Mouse (Mus musculus) bone marrow, adult 2 months (tissue): ENCODE measurements around the gene Ddx19a. TPM values are rescaled to one million over a fixed set of nuclear protein-coding genes. Genes with fewer than 3 reads are reported as not detected.
"Not testable (repeated sequence)": the region's sequence is repeated elsewhere in the genome, so short reads cannot be mapped to it uniquely, and the experiment has no call there.

ENCODE experiments used
- H3K27ac ChIP-seq: fragments of 200-500 bp; 2 replicates; pipeline ENCODE4 v1.5.1; 2012; ENCODE audit warnings: low read depth, mild to moderate bottlenecking, control low read depth, inconsistent platforms, low read length; ENCODE audit not compliant: control insufficient read depth, poor library complexity, insufficient read depth
- H3K4me1 ChIP-seq: fragments of 200-500 bp; 2 replicates; pipeline ENCODE4 v1.6.1; 2011; ENCODE audit warnings: low read length; ENCODE audit not compliant: control insufficient read depth, insufficient read depth
- H3K4me3 ChIP-seq: fragments of 200-500 bp; replicated peaks from 2 replicates; pipeline ENCODE3; 2011; ENCODE audit warnings: mild to moderate bottlenecking, low read depth, low read length, control low read depth; ENCODE audit not compliant: control insufficient read depth
- CTCF ChIP-seq: fragments of 200-500 bp; IDR thresholded peaks from 2 replicates; pipeline ENCODE4 v1.5.1; 2011; ENCODE audit warnings: low read length, control low read depth; ENCODE audit not compliant: control insufficient read depth, insufficient read depth
- POLR2A ChIP-seq: fragments of 200-500 bp; IDR thresholded peaks from 2 replicates; pipeline ENCODE4 v1.6.1; 2011; ENCODE audit warnings: low read depth, mild to moderate bottlenecking, control low read depth, low read length, borderline replicate concordance; ENCODE audit not compliant: control insufficient read depth
- WGBS: fragments of 180-500 bp; shearing (Covaris S2); methylation state at CpG from one replicate; pipeline ENCODE4 v1.1.7; 2018; 5-methylcytosine and 5-hydroxymethylcytosine counted together
- polyA plus RNA-seq: library from polyadenylated mRNA; stranded (reverse); fragments of >200 nt; gene quantifications from 2 replicates; pipeline ENCODE4 v1.2.4, GENCODE M21; 2011; ENCODE audit warnings: low replicate concordance; ENCODE audit not compliant: missing spikeins, insufficient read depth, insufficient read length

The Ddx19a gene
- polyA plus RNA-seq, 1 experiment, result 17.3 TPM

GRCm38 (mm10) chr8:110933272-110933671 is 64.3 kb downstream of the Ddx19a start:
- H3K4me3 ChIP-seq, result no peak overlapping the region
- H3K4me1 ChIP-seq, result peaks cover 1% of the 10 kb centered on the region; the same call in 1 of the 2 replicates
- TF ChIP-seq POLR2A (no peak), CTCF (no peak)
- H3K27ac ChIP-seq, result no peak overlapping the region
- WGBS, result 44% methylated on average over 2 of the region's 2 CpGs

- peaks cover 1% of the 10 kb centered on the region; the same call in 1 of the 2 replicates for H3K4me1 ChIP-seq
- TF ChIP-seq POLR2A (no peak), CTCF (no peak)
- H3K27ac ChIP-seq, result no peak overlapping the region
- WGBS, result 61% methylated on average over 3 of the region's 3 CpGs
- H3K4me3 ChIP-seq, result no peak overlapping the region
These were observed 65.2 kb downstream of the Ddx19a start for GRCm38 (mm10) chr8:110932444-110932843.

GRCm38 (mm10) chr8:110931176-110931939 is 66.2 kb downstream of the Ddx19a start:
- peak overlapping the region; percentile 31; the same call in 1 of the 2 replicates for H3K27ac ChIP-seq

GRCm38 (mm10) chr8:110929672-110930071 is 67.9 kb downstream of the Ddx19a start:
- 66% methylated on average over 8 of the region's 8 CpGs for WGBS
- not testable (repeated sequence) for H3K4me3 ChIP-seq, H3K4me1 ChIP-seq
- peak overlapping the region; percentile 6; the same call in 1 of the 2 replicates for H3K27ac ChIP-seq

More at GRCm38 (mm10) chr8:110931176-110931939, 66.2 kb downstream of the Ddx19a start:
- no peak for TF ChIP-seq CTCF
- TF ChIP-seq POLR2A, result no peak
- H3K4me3 ChIP-seq, result no peak overlapping the region
- 39% methylated on average over 12 of the region's 12 CpGs for WGBS
- peaks cover 1% of the 10 kb centered on the region; the same call in 1 of the 2 replicates for H3K4me1 ChIP-seq

GRCm38 (mm10) chr8:110929066-110929465 is 68.5 kb downstream of the Ddx19a start:
- Histone ChIP-seq H3K4me3 (no peak overlapping the region), H3K27ac (peak overlapping the region; percentile 73), H3K4me1 (peaks cover 5% of the 10 kb centered on the region; the same call in 1 of the 2 replicates)
- no peak for TF ChIP-seq POLR2A
- no peak for TF ChIP-seq CTCF
- 10% methylated on average over 5 of the region's 5 CpGs for WGBS

- Histone ChIP-seq H3K27ac (peak overlapping the region; percentile 27), H3K4me1 (peaks cover 5% of the 10 kb centered on the region; the same call in 1 of the 2 replicates), H3K4me3 (no peak overlapping the region)
- TF ChIP-seq CTCF (no peak), POLR2A (no peak)
- WGBS, result 33% methylated on average over 7 of the region's 7 CpGs
These were observed 69.2 kb downstream of the Ddx19a start for GRCm38 (mm10) chr8:110928435-110928834.

- H3K27ac ChIP-seq, result no peak overlapping the region; the same call in 1 of the 2 replicates
- TF ChIP-seq POLR2A, result no peak
- TF ChIP-seq CTCF, result no peak
- H3K4me3 ChIP-seq, result no peak overlapping the region
- H3K4me1 ChIP-seq, result peaks cover 4% of the 10 kb centered on the region; the same call in 1 of the 2 replicates
- WGBS, result 30% methylated on average over 5 of the region's 5 CpGs
These were observed 70.9 kb downstream of the Ddx19a start for GRCm38 (mm10) chr8:110926690-110927089.

- TF ChIP-seq POLR2A (no peak), CTCF (no peak)
- 67% methylated on average over 8 of the region's 8 CpGs for WGBS
- peaks cover 4% of the 10 kb centered on the region; the same call in 1 of the 2 replicates for H3K4me1 ChIP-seq
- 0 out of 2 replicates have a peak overlapping the region, but pooled peaks have one; percentile 17 for H3K27ac ChIP-seq
- no peak overlapping the region for H3K4me3 ChIP-seq
These were observed 71.9 kb downstream of the Ddx19a start for GRCm38 (mm10) chr8:110925691-110926140.

Other genes with a start within 250 kb of the Ddx19a start
- gene Il34, start 191.9 kb downstream of the Ddx19a start, polyA plus RNA-seq, result 23.4 and 25.8 TPM in 2 replicates
- 27.6 and 59.9 TPM in 2 replicates for gene Cog4, start 151.2 kb downstream of the Ddx19a start, polyA plus RNA-seq
- gene Sf3b3, start 151.0 kb downstream of the Ddx19a start, polyA plus RNA-seq, result 37.8 and 56.3 TPM in 2 replicates
- gene Fuk, start 95.3 kb downstream of the Ddx19a start, polyA plus RNA-seq, result 4.6 and 10.9 TPM in 2 replicates
- gene St3gal2, start 77.9 kb downstream of the Ddx19a start, polyA plus RNA-seq, result 16.1 and 29.4 TPM in 2 replicates
- gene Ddx19b, start 34.0 kb upstream of the Ddx19a start, polyA plus RNA-seq, result 1.8 and 3.4 TPM in 2 replicates
- gene Aars, start 35.3 kb upstream of the Ddx19a start, polyA plus RNA-seq, result 31.6 and 48.3 TPM in 2 replicates
- not detected in 2 replicates for gene Exosc6, start 58.5 kb upstream of the Ddx19a start, polyA plus RNA-seq
- gene Clec18a, start 94.6 kb upstream of the Ddx19a start, polyA plus RNA-seq, result not detected in 2 replicates
- 1.8 and 2.3 TPM in 2 replicates for gene Pdpr, start 96.8 kb upstream of the Ddx19a start, polyA plus RNA-seq